8 mouse cellular contexts compared by ENCODE assay signal in genomic region chr2:9985979-9986447, GRCm38 (mm10).
DNase-seq lines count a peak whose midpoint lies in the region; ATAC-seq and TF ChIP-seq lines count a peak whose summit lies in the region.

No protein-coding gene starts in this region.

- H3K4me2 ChIP-seq in forebrain, postnatal 0 days (ENCODE audit: low read depth): no peak overlapping the region
- H3K4me2 ChIP-seq in liver, embryonic 16.5 days (ENCODE audit: low read depth, low read length): peak overlapping the region; percentile 13; the same call in 1 of the 2 replicates
- no peak overlapping the region for H3K4me2 ChIP-seq in kidney, embryonic 15.5 days

- H3K27me3 ChIP-seq in forebrain, postnatal 0 days (ENCODE audit: insufficient read depth, low read length): no peaks in the 10 kb centered on the region
- H3K27me3 ChIP-seq in liver, embryonic 16.5 days (ENCODE audit: control insufficient read depth, insufficient read depth, low read depth, low read length): no peaks in the 10 kb centered on the region
- H3K27me3 ChIP-seq in kidney, embryonic 15.5 days: 0 out of 2 replicates have a peak, but pooled peaks cover 6% of the 10 kb centered on the region

- no peaks in the 10 kb centered on the region for H3K4me1 ChIP-seq in forebrain, postnatal 0 days (ENCODE audit: insufficient read depth)
- no peaks in the 10 kb centered on the region; the same call in 1 of the 2 replicates for H3K4me1 ChIP-seq in liver, embryonic 16.5 days (ENCODE audit: control insufficient read depth, low read depth, low read length)
- peaks cover 35% of the 10 kb centered on the region for H3K4me1 ChIP-seq in kidney, embryonic 15.5 days

- H3K9me3 ChIP-seq in forebrain, postnatal 0 days (ENCODE audit: low read length): no peaks in the 10 kb centered on the region
- no peaks in the 10 kb centered on the region for H3K9me3 ChIP-seq in liver, embryonic 16.5 days (replicated peaks; ENCODE audit: control insufficient read depth, low read length)
- no peaks in the 10 kb centered on the region for H3K9me3 ChIP-seq in kidney, embryonic 15.5 days (replicated peaks)

- peak overlapping the region; percentile 65 for H3K27ac ChIP-seq in gastrocnemius, adult 2 months
- no peak overlapping the region for H3K27ac ChIP-seq in forebrain, postnatal 0 days (ENCODE audit: low read depth, low read length)
- H3K27ac ChIP-seq in liver, embryonic 16.5 days (ENCODE audit: low read length): no peak overlapping the region
- no peak overlapping the region for H3K27ac ChIP-seq in kidney, embryonic 15.5 days

- peak; percentile 18; the same call in 1 of the 2 replicates for ATAC-seq in forebrain, postnatal 0 days
- ATAC-seq in liver, embryonic 16.5 days (ENCODE audit: low read depth): peak; percentile 48
- no peak for ATAC-seq in kidney, embryonic 15.5 days (replicated peaks; ENCODE audit: low FRiP score)

- H3K36me3 ChIP-seq in forebrain, postnatal 0 days (ENCODE audit: insufficient read depth): no peaks in the 10 kb centered on the region
- H3K36me3 ChIP-seq in liver, embryonic 16.5 days (ENCODE audit: control insufficient read depth, insufficient read depth): no peaks in the 10 kb centered on the region
- no peaks in the 10 kb centered on the region for H3K36me3 ChIP-seq in kidney, embryonic 15.5 days

- no peak overlapping the region for H3K9ac ChIP-seq in forebrain, postnatal 0 days
- no peak overlapping the region for H3K9ac ChIP-seq in liver, embryonic 16.5 days (ENCODE audit: low read depth, low read length)
- no peak overlapping the region for H3K9ac ChIP-seq in kidney, embryonic 15.5 days

- H3K4me3 ChIP-seq in gastrocnemius, adult 2 months: peak overlapping the region; percentile 53
- H3K4me3 ChIP-seq in forebrain, postnatal 0 days (ENCODE audit: low read depth, low read length): no peak overlapping the region
- H3K4me3 ChIP-seq in liver, embryonic 16.5 days (ENCODE audit: low read depth, low read length): no peak overlapping the region
- H3K4me3 ChIP-seq in kidney, embryonic 15.5 days (replicated peaks): no peak overlapping the region

- intact Hi-C loops in gastrocnemius, adult 2 months (cut with DNase I): no loop called here

- no peak for TF ChIP-seq CTCF in gastrocnemius, adult 2 months (IDR thresholded peaks at IDR 0.05)
- TF ChIP-seq CTCF in forebrain, postnatal 0 days (IDR thresholded peaks at IDR 0.05; ENCODE audit: low read depth): no peak

- DNase-seq in gastrocnemius, adult 2 months: peak; percentile 29
- no peak for DNase-seq in gastrocnemius, adult 18-20 months (ENCODE audit: low spot score)
- DNase-seq in CD4-positive, CD25-positive, alpha-beta regulatory T cell, adult 2 months (ENCODE audit: low read depth, low spot score): peak; percentile 82
- no peak for DNase-seq in forebrain, postnatal 0 days
- DNase-seq in cerebellum, adult 11 months: no peak
- no peak for DNase-seq in kidney, adult 8-10 months

- 10% methylated on average over 6 of the region's 6 CpGs for WGBS in forebrain, postnatal 0 days
- 27% methylated on average over 6 of the region's 6 CpGs for WGBS in liver, embryonic 16.5 days (ENCODE audit: insufficient replicate concordance)
- WGBS in kidney, embryonic 15.5 days: 9% methylated on average over 6 of the region's 6 CpGs

Comparison
In these comparisons a context has a peak if more than half of its experiments do, and no peak if none do; other contexts are left out.
1. DNase-seq: peak in gastrocnemius, adult 2 months (single experiment) and CD4-positive, CD25-positive, alpha-beta regulatory T cell, adult 2 months (single experiment); none in gastrocnemius, adult 18-20 months (single experiment), forebrain, postnatal 0 days (single experiment), cerebellum, adult 11 months (single experiment) and kidney, adult 8-10 months (0 of 2).